Mouse (Mus musculus) bone marrow, adult 2 months (tissue): ENCODE measurements around the gene Kcna3.

Experiments
- CTCF ChIP-seq: fragments of 200-500 bp; IDR thresholded peaks from 2 replicates; pipeline ENCODE4 v1.5.1; 2011; ENCODE audit warnings: low read length, control low read depth; ENCODE audit not compliant: control insufficient read depth, insufficient read depth
- POLR2A ChIP-seq: fragments of 200-500 bp; IDR thresholded peaks from 2 replicates; pipeline ENCODE4 v1.6.1; 2011; ENCODE audit warnings: low read depth, mild to moderate bottlenecking, control low read depth, low read length, borderline replicate concordance; ENCODE audit not compliant: control insufficient read depth

GRCm38 (mm10) chr3:107031547-107031946, 4.4 kb upstream of the Kcna3 start:
- TF ChIP-seq CTCF (no peak), POLR2A (no peak)
